Mouse (Mus musculus): ENCODE data around the gene Apobec3. TPM values are rescaled to one million over a fixed set of nuclear protein-coding genes. Genes with fewer than 3 reads are reported as not detected.

Gene Apobec3
- 210 TPM for polyA plus RNA-seq (2017; shearing (Covaris generic))

DNA sequence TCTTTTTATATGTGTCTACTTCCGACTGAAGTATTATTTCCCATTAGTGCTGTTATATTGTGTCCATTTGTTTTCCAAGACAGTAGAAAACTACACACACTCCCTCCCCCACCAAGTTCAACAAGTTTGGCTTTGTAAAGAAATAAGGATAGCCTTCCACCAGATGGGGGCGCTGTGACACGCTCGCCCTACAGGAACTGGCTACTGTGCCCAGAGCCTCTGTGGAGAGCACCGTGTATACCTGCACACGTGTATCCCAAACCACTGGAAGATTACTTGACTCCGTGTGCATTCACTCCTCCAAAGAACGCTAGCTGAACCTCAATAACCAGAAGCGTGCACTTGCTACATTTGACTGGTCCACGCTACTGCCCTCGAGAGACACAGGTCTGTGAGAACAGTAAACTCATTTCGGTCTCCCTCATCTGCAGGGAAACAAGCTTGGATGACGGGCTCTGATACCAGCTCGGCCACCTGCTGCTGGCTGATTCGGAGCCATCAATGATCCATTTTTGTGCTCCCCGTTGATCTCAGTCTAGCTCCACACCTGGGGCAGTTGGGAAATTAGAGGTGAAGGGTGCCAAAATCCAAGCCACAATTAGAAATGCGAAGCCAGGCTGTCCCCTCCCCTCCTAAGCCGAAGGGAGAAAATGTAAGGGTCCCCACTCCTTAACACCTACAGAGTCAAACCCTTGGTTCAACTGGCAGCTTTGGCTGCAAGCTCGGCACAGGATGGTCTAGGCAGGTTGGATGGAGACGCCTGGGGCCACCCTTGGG is at the start of gene Apobec3:
TSS of gene Apobec3 (plus strand) at position 224 of the 777 bp plus-strand sequence.

Other genes with a start within 250 kb of the Apobec3 start
- 0.88 TPM for gene Fam227a, start 232.7 kb upstream of the Apobec3 start, polyA plus RNA-seq (2017; shearing (Covaris generic))
- 2.9 TPM for gene Cby1, start 232.5 kb upstream of the Apobec3 start, polyA plus RNA-seq (2017; shearing (Covaris generic))
- 156 TPM for gene Tomm22, start 220.8 kb upstream of the Apobec3 start, polyA plus RNA-seq (2017; shearing (Covaris generic))
- gene Josd1, start 203.7 kb upstream of the Apobec3 start, polyA plus RNA-seq (2017; shearing (Covaris generic)) = 49.7 TPM
- gene Gtpbp1, start 200.8 kb upstream of the Apobec3 start, polyA plus RNA-seq (2017; shearing (Covaris generic)) = 115 TPM
- 43.2 TPM for gene Sun2, start 149.1 kb upstream of the Apobec3 start, polyA plus RNA-seq (2017; shearing (Covaris generic))
- gene Dnal4, start 113.8 kb upstream of the Apobec3 start, polyA plus RNA-seq (2017; shearing (Covaris generic)) = 4.6 TPM
- 0.57 TPM for gene Nptxr, start 86.9 kb upstream of the Apobec3 start, polyA plus RNA-seq (2017; shearing (Covaris generic))
- not detected for gene Npcd, start 57.4 kb upstream of the Apobec3 start, polyA plus RNA-seq (2017; shearing (Covaris generic))
- 11.1 TPM for gene Cbx6, start 57.0 kb upstream of the Apobec3 start, polyA plus RNA-seq (2017; shearing (Covaris generic))
- 165 TPM for gene Cbx7, start 79.5 kb downstream of the Apobec3 start, polyA plus RNA-seq (2017; shearing (Covaris generic))
- 1.0 TPM for gene Pdgfb, start 123.3 kb downstream of the Apobec3 start, polyA plus RNA-seq (2017; shearing (Covaris generic))
- not detected for gene Syngr1, start 199.7 kb downstream of the Apobec3 start, polyA plus RNA-seq (2017; shearing (Covaris generic))
- gene Rpl3, start 200.2 kb downstream of the Apobec3 start, polyA plus RNA-seq (2017; shearing (Covaris generic)) = 1,506 TPM
- 17.6 TPM for gene Tab1, start 241.5 kb downstream of the Apobec3 start, polyA plus RNA-seq (2017; shearing (Covaris generic))

Measured in effector memory CD4-positive, alpha-beta T cell, adult 7 months (primary cell).